Mouse (Mus musculus) forebrain, embryonic 16.5 days (tissue): ENCODE results near the gene Gatd1. TPM values are rescaled to one million over a fixed set of nuclear protein-coding genes. Genes with fewer than 3 reads are reported as not detected.

Experiments used
- ATAC-seq: fragments of 200-750 bp; cut with Nextera tagmentation; 2 replicates; pipeline ENCODE4 v1.8.0; 2017; ENCODE audit warnings: mild to moderate bottlenecking, moderate library complexity
- H3K27ac ChIP-seq: fragments of 300-500 bp; sonication (generic); 2 replicates; pipeline ENCODE4 v1.5.1; 2014; ENCODE audit warnings: low read length, control low read depth
- H3K27me3 ChIP-seq: fragments of 300-500 bp; sonication (generic); replicated peaks from 2 replicates; pipeline ENCODE4 v1.6.1; 2014; ENCODE audit warnings: low read length; ENCODE audit not compliant: control insufficient read depth, insufficient read depth
- H3K36me3 ChIP-seq: fragments of 300-500 bp; sonication (generic); 2 replicates; pipeline ENCODE4 v1.6.1; 2014; ENCODE audit not compliant: control insufficient read depth, insufficient read depth
- H3K4me1 ChIP-seq: fragments of 300-500 bp; sonication (generic); replicated peaks from 2 replicates; pipeline ENCODE4 v1.6.1; 2014; ENCODE audit warnings: low read length; ENCODE audit not compliant: control insufficient read depth, insufficient read depth
- H3K4me2 ChIP-seq: fragments of 300-500 bp; sonication (generic); 2 replicates; pipeline ENCODE4 v1.6.1; 2014; ENCODE audit warnings: mild to moderate bottlenecking, low read length, control low read depth
- H3K4me3 ChIP-seq: fragments of 300-500 bp; sonication (generic); replicated peaks from 2 replicates; pipeline ENCODE4 v1.5.1; 2014; ENCODE audit warnings: mild to moderate bottlenecking, low read length, control low read depth
- H3K9ac ChIP-seq: fragments of 300-500 bp; sonication (generic); replicated peaks from 2 replicates; pipeline ENCODE4 v1.6.1; 2014; ENCODE audit warnings: low read depth, low read length, control low read depth
- H3K9me3 ChIP-seq: fragments of 300-500 bp; sonication (generic); 2 replicates; pipeline ENCODE4 v1.6.1; 2016; ENCODE audit warnings: low read length; ENCODE audit not compliant: control insufficient read depth
- whole genome bisulfite sequencing: fragments of 180-500 bp; shearing (Covaris S2); extraction: QIAGEN DNeasy Blood & Tissue Kit; methylation state at CpG from one replicate; pipeline ENCODE4 v1.1.7; 2014; 5-methylcytosine and 5-hydroxymethylcytosine counted together
- polyA plus RNA-seq: library from polyadenylated mRNA; unstranded; fragments of >200 nt; fragmentation: Nextera tagmentation; extraction: Ambion mirVana; gene quantifications from 2 replicates; pipeline ENCODE4 v1.2.1, GENCODE M21; 2015

Gene Gatd1
- polyA plus RNA-seq, 1 experiment from 2014 or later, result 65.9 TPM

DNA sequence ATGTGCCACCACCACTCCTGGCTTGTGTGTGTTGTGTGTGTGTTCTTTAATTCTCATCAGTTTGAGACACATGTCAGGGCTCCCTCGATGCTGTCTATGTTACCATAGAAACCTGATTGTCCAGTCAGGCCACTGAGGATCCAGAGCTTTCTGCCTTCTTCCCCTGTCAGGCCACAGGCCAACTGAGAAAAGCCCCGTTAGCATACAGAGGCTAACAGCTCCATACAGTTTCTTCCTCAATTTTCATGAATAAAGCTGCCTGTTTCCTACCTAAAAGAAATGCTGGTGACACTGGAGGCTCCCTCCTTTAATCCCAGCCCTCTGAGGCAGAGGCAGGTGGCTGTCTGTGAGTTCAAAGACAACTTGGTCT, 22.6 kb upstream of the Gatd1 start:
- Histone ChIP-seq H3K9me3 (no peaks in the 10 kb centered on the region), H3K4me3 (peak overlapping the region; percentile 70), H3K4me1 (peaks cover 45% of the 10 kb centered on the region), H3K27me3 (no peaks in the 10 kb centered on the region), H3K27ac (no peak overlapping the region), H3K9ac (peak overlapping the region; percentile 88), H3K36me3 (no peaks in the 10 kb centered on the region; the same call in 1 of the 2 replicates), H3K4me2 (peak overlapping the region; percentile 89)
- no peak for ATAC-seq
- WGBS, result 35% methylated on average over 2 of the region's 2 CpGs

DNA sequence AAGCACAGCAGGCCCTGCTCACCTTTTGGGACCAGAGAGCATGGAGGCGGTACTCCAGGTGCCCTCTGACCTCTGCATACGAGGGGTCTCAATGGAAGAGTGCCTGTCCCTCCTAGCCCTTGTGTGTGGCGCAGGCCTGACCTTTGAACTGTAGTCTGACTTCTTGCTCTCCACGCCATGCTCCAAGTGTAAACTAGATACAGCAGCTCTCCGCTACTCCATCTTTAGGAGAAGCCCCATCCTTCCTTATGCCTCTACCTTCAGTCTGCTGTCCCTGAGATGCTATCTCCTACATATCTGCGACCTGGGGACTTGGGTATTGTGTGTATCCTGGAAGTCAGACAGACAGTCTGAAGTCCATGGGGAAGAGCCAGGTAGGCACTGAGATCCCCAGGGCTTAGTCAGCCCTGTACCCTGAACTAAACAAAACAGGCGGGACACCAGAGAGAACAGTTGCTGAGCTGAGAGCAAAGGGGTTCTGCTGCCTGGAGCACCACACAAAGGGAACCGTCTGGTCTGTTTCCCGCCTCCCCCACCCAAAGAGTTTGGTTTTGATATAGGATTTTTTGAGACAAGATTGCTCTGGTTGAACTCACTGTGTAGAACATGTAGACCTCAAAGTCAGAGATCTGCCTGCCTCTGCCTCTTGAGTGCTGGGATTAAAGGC, 22.1 kb upstream of the Gatd1 start:
- H3K27ac ChIP-seq, result no peak overlapping the region; the same call in 1 of the 2 replicates
- no peak for ATAC-seq
- H3K4me2 ChIP-seq, result peak overlapping the region; percentile 89
- WGBS, result 79% methylated on average over 9 of the region's 9 CpGs
- H3K9ac ChIP-seq, result no peak overlapping the region
- H3K4me3 ChIP-seq, result no peak overlapping the region
- peaks cover 45% of the 10 kb centered on the region for H3K4me1 ChIP-seq
- H3K9me3 ChIP-seq, result no peaks in the 10 kb centered on the region
- no peaks in the 10 kb centered on the region for H3K27me3 ChIP-seq
- H3K36me3 ChIP-seq, result peaks cover 4% of the 10 kb centered on the region

DNA sequence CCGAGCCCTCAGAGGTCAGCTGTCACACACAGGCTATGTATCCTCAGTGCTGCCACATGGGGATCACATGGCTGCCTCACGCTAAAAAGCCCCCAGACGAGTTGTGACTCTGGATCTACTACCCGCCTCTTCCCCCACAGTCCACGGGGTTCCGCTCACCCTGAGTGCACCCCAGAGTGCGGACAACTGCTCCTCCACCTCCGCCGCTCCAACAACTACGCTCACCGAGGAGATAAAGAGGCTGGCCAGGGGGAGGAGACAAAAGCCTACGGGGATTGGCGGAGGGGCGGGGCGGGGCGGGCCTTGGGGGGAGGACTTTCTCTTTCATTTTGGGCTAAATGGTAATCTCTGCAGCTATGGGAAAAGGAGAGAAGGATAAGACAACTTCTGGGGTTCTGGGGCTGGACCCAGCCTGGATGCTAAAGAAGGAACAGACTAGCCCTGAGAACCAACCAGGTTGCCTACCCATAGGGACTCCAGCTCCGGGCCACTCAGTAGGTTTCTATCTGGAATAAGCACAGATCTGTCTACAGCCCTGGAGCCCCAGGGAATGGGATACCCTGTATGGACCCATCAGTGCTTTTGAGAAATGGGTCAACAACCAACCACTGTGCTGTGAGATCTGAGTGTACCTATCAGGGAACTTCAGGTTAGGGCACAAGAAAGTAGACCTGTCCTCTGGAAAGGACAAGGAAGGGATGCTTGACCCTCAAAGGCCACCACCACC, 21.4 kb upstream of the Gatd1 start:
- ATAC-seq, result peak; percentile 18
- Histone ChIP-seq H3K4me3 (peak overlapping the region; percentile 65), H3K9ac (peak overlapping the region; percentile 71), H3K27ac (peak overlapping the region; percentile 79), H3K36me3 (peaks cover 9% of the 10 kb centered on the region), H3K4me1 (peaks cover 42% of the 10 kb centered on the region), H3K4me2 (peak overlapping the region; percentile 86), H3K27me3 (no peaks in the 10 kb centered on the region), H3K9me3 (no peaks in the 10 kb centered on the region)
- 3% methylated on average over 17 of the region's 17 CpGs for WGBS

DNA sequence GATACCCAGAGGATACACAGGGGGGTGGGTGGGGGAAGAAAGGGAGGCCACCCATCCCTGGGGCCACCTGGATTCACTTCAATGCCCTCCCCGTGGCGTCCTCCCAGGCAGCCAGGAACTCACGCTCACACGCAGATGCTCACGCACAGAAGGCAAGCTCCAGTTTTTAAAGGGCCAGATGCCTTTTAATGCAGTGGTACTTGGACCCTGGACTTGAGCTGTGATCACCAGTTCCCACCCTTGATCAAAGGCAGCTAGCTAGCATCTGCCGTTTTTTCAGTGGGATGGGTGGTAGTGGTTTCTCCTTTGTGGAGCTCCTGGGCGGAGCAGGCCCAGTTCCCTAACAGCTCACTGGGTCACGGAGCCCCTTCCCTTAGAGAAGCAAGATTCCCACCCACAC, 20.5 kb upstream of the Gatd1 start:
- Histone ChIP-seq H3K9ac (peak overlapping the region; percentile 71), H3K9me3 (no peaks in the 10 kb centered on the region), H3K27me3 (no peaks in the 10 kb centered on the region), H3K27ac (peak overlapping the region; percentile 79), H3K4me2 (peak overlapping the region; percentile 86), H3K36me3 (peaks cover 9% of the 10 kb centered on the region), H3K4me3 (peak overlapping the region; percentile 65), H3K4me1 (peaks cover 45% of the 10 kb centered on the region)
- WGBS, result 7% methylated on average over 8 of the region's 8 CpGs
- peak; percentile 20; the same call in 1 of the 2 replicates for ATAC-seq

DNA sequence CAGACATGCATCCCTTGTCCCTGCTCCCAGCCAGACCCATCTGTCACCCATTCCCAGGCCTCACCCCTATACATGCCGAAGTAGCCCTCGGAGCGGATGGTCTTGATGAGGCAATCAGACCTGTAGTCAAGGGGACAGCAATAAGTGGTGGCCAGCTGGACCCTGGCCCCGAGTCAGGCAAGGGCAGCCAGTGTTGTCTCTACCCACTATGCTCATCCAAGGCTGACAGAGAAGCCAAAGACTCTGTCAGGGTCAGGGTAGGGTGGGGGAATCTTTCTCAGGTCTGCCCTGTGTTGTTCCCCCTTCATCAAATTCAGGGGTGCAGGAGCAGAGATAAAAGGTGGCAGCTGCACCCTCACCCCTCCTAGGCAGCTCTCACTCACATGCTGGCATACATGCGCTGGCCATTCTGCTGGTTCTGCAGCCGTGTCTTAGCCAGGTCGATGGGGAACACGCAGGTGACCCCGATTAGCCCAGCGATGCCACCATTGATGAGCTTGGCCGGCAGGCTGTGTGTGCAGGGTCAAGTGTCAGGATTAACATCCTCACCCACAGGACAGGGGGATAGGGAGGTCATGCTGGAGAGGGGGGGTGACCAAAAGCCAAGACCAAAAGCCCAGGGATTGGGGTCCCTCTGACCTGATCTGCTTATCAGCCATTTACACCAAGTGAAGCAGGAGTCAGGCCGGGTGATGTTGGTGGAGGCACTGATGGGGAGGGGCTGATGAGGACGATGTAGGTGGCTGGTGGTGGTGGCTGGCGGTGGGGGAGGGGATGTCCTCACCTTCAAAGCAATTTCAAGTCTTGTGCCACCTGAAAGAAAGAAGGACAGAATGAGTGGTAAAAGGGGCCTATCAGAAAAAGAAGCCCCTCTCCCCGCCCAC, 19.8 kb upstream of the Gatd1 start:
- no peaks in the 10 kb centered on the region for H3K9me3 ChIP-seq
- no peak for ATAC-seq
- peak overlapping the region; percentile 86 for H3K4me2 ChIP-seq
- H3K27me3 ChIP-seq, result no peaks in the 10 kb centered on the region
- peaks cover 9% of the 10 kb centered on the region for H3K36me3 ChIP-seq
- whole genome bisulfite sequencing, result 69% methylated on average over 15 of the region's 15 CpGs
- peaks cover 46% of the 10 kb centered on the region for H3K4me1 ChIP-seq
- H3K4me3 ChIP-seq, result peak overlapping the region; percentile 65
- H3K27ac ChIP-seq, result peak overlapping the region; percentile 79
- peak overlapping the region; percentile 71 for H3K9ac ChIP-seq

DNA sequence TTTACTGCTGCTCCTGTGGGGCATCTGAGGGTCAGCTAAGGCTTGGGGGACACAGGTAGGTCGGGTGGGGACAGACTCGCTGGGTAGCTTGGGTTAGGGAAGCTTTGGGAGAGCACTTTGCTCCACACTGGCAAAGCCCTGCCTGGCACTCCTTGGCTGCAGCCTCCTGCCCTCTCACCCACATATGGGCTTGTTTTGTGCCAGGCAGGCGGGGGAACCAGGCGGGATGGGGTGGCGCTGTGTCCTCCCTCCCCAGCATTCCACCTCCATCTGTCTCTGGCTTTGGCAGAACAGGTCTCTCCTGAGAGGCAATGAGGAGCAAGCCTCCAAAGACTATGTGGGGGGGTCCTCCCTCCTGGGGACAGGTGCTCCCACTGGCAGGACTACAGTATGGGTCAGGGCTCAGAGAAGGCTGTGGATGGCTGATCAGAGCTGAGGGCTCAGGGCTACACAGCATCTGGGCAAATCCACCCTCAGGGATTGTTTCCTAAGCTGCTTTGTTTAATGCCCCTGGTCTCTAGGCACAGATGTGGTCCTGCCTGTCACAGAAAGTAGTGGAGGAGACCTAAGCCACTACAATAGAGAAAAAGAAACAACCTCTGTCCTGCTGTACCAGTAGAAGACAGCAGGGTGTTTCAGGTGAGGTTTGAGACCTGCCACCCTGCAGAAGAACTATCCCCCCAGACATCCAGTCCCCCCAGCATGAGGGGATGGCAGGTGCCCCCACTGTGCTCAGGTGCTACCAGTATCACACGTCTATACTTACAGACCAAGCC, 19.0 kb upstream of the Gatd1 start:
- Histone ChIP-seq H3K9me3 (no peaks in the 10 kb centered on the region), H3K4me1 (peaks cover 53% of the 10 kb centered on the region), H3K27me3 (no peaks in the 10 kb centered on the region), H3K36me3 (peaks cover 9% of the 10 kb centered on the region), H3K4me2 (no peak overlapping the region), H3K4me3 (no peak overlapping the region), H3K27ac (no peak overlapping the region), H3K9ac (no peak overlapping the region)
- 84% methylated on average over 6 of the region's 6 CpGs for WGBS
- no peak for ATAC-seq

DNA sequence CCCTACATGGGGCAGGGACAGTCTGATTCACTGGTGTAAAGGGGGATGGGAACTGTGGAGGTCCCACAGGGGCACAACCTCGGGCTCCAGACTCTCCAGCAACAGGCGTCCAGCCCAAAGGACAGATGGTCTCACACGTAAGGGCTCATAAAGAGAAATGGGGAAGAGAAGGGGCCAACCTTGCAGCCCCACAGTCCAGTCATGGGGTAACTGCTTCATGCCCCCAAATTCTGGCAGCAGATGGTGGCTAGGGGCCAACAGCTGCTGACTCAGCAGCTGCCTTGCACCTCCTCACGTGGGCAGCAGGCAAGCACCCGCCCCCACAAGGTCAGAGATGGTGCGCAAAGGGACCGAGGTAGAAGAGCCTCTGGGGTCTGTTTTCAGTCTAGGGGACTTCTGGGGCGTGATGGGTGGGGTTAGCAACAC, 18.3 kb upstream of the Gatd1 start:
- H3K4me1 ChIP-seq, result peaks cover 53% of the 10 kb centered on the region
- no peak overlapping the region for H3K9ac ChIP-seq
- no peak overlapping the region for H3K4me3 ChIP-seq
- H3K36me3 ChIP-seq, result peaks cover 9% of the 10 kb centered on the region
- no peak overlapping the region for H3K4me2 ChIP-seq
- H3K27ac ChIP-seq, result no peak overlapping the region
- no peaks in the 10 kb centered on the region for H3K9me3 ChIP-seq
- no peaks in the 10 kb centered on the region for H3K27me3 ChIP-seq
- 81% methylated on average over 8 of the region's 8 CpGs for WGBS
- ATAC-seq, result no peak

DNA sequence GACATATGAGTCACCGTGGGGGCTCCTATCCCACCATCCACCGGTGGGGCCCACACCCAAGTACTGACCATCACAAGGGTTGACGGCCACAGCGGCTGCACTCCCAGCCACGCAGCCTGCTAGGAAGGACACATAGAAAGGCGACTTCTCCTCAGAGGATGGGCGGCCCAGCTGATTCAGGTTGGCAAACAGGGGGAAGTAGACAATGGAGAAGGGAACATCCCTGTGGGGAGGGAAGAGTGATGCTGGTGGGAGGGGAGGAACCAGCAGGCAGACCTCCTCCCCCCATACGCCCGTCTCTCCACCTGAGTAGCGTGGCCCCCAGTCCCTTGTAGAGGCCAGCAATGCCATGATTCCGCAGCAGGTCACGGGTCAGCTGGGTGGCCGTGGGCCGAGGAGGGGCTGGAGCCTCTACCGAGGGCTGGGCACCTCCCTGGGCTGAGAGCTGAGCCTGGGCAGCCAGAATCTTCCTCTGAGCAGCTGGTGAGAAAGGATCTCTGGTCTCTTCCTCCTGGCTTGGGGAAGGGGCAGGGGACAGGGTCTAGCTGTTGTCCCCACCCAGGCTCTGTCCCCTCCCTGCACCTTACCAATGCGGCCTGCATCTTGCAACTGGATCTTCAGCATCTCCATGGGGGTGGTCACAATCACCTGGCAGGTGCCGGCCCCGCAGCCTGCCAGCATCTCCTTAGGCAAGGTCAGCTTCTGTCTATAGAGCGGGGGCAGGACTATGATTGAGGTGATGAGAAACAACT, 17.7 kb upstream of the Gatd1 start:
- peaks cover 48% of the 10 kb centered on the region for H3K4me1 ChIP-seq
- 95% methylated on average over 18 of the region's 19 CpGs for WGBS
- peaks cover 11% of the 10 kb centered on the region for H3K36me3 ChIP-seq
- no peak overlapping the region for H3K27ac ChIP-seq
- no peaks in the 10 kb centered on the region for H3K9me3 ChIP-seq
- no peaks in the 10 kb centered on the region for H3K27me3 ChIP-seq
- ATAC-seq, result no peak
- no peak overlapping the region for H3K4me3 ChIP-seq
- no peak overlapping the region for H3K9ac ChIP-seq
- no peak overlapping the region for H3K4me2 ChIP-seq
